In genomic region chr17:27707954-27708661, GRCm38 (mm10) we compare ENCODE assay signal across 7 mouse cellular contexts. TPM values are rescaled to one million over a fixed set of nuclear protein-coding genes. Genes with fewer than 3 reads are reported as not detected.
DNase-seq lines count a peak whose midpoint lies in the region; ATAC-seq and TF ChIP-seq lines count a peak whose summit lies in the region.

No protein-coding gene starts in this region.

- H3K9ac ChIP-seq in MEL (ENCODE audit: control insufficient read depth, low read depth, low read length, poor library complexity, severe bottlenecking) = peak overlapping the region; percentile 28
- peak overlapping the region; percentile 37; the same call in 1 of the 2 replicates for H3K9ac ChIP-seq in forebrain, embryonic 13.5 days
- H3K9ac ChIP-seq in limb, embryonic 13.5 days = peak overlapping the region; percentile 46; the same call in 1 of the 2 replicates
- H3K9ac ChIP-seq in midbrain, embryonic 15.5 days = no peak overlapping the region

- no peaks in the 10 kb centered on the region for H3K4me1 ChIP-seq in MEL (ENCODE audit: control insufficient read depth in 1 of 2, insufficient read depth in 2 of 2, low read length in 2 of 2)
- peaks cover 13% of the 10 kb centered on the region for H3K4me1 ChIP-seq in forebrain, embryonic 13.5 days
- peaks cover 39% of the 10 kb centered on the region for H3K4me1 ChIP-seq in hindbrain, embryonic 10.5 days (replicated peaks)
- H3K4me1 ChIP-seq in limb, embryonic 13.5 days = peaks cover 23% of the 10 kb centered on the region
- peaks cover 4% of the 10 kb centered on the region; the same call in 1 of the 2 replicates for H3K4me1 ChIP-seq in midbrain, embryonic 15.5 days
- peaks cover 3% of the 10 kb centered on the region for H3K4me1 ChIP-seq in thymus, adult 2 months (replicated peaks; ENCODE audit: control insufficient read depth, insufficient read depth, low read length)

- TF ChIP-seq EP300 in MEL (IDR thresholded peaks at IDR 0.05; ENCODE audit: low read depth in 1 of 2, low read length in 2 of 2) = no peak

- H3K9me3 ChIP-seq in MEL (replicated peaks; ENCODE audit: insufficient read depth, low read length) = no peaks in the 10 kb centered on the region
- no peaks in the 10 kb centered on the region for H3K9me3 ChIP-seq in forebrain, embryonic 13.5 days (replicated peaks)
- 0 out of 2 replicates have a peak, but pooled peaks cover 3% of the 10 kb centered on the region for H3K9me3 ChIP-seq in hindbrain, embryonic 10.5 days
- no peaks in the 10 kb centered on the region for H3K9me3 ChIP-seq in limb, embryonic 13.5 days
- no peaks in the 10 kb centered on the region for H3K9me3 ChIP-seq in midbrain, embryonic 15.5 days

- H3K36me3 ChIP-seq in MEL (ENCODE audit: control insufficient read depth in 1 of 2, insufficient read depth in 2 of 2, low read length in 2 of 2) = no peaks in the 10 kb centered on the region
- H3K36me3 ChIP-seq in forebrain, embryonic 13.5 days (ENCODE audit: poor library complexity, severe bottlenecking) = no peaks in the 10 kb centered on the region
- H3K36me3 ChIP-seq in hindbrain, embryonic 10.5 days = no peaks in the 10 kb centered on the region
- no peaks in the 10 kb centered on the region for H3K36me3 ChIP-seq in limb, embryonic 13.5 days
- H3K36me3 ChIP-seq in midbrain, embryonic 15.5 days (replicated peaks) = no peaks in the 10 kb centered on the region; the same call in 1 of the 2 replicates
- H3K36me3 ChIP-seq in thymus, adult 2 months (ENCODE audit: control insufficient read depth, insufficient read depth, low read length) = no peaks in the 10 kb centered on the region

- peak overlapping the region; percentile 58 for H3K4me2 ChIP-seq in forebrain, embryonic 13.5 days
- peak overlapping the region; percentile 63 for H3K4me2 ChIP-seq in limb, embryonic 13.5 days (replicated peaks)
- peak overlapping the region; percentile 46 for H3K4me2 ChIP-seq in midbrain, embryonic 15.5 days

- TF ChIP-seq POLR2A in MEL (IDR thresholded peaks at IDR 0.05; ENCODE audit: control insufficient read depth in 1 of 2, insufficient read depth in 1 of 2, low read depth in 1 of 2, low read length in 2 of 2, poor library complexity in 1 of 2) = no peak
- no peak for TF ChIP-seq POLR2A in thymus, adult 2 months (IDR thresholded peaks at IDR 0.05; ENCODE audit: control insufficient read depth, extremely low read depth, insufficient read depth, low read length, poor library complexity)

- DNase-seq in MEL (ENCODE audit: low read depth, low spot score) = peak; percentile 91
- peak; percentile 67 for DNase-seq in adrenal gland, adult 8-10 months
- DNase-seq in hindbrain, embryonic 10.5 days (ENCODE audit: low spot score) = peak; percentile 98
- peak; percentile 43 for DNase-seq in thymus, adult 2 months

- H3K79me2 ChIP-seq in MEL (ENCODE audit: control insufficient read depth, insufficient read depth, low read length, poor library complexity) = no peaks in the 10 kb centered on the region

- 6% methylated on average over 25 of the region's 25 CpGs for WGBS in forebrain, embryonic 13.5 days
- 5% methylated on average over 25 of the region's 25 CpGs for WGBS in hindbrain, embryonic 10.5 days
- 7% methylated on average over 25 of the region's 25 CpGs for WGBS in limb, embryonic 13.5 days
- WGBS in midbrain, embryonic 15.5 days = 6% methylated on average over 25 of the region's 25 CpGs
- WGBS in thymus, adult 2 months = 14% methylated on average over 25 of the region's 25 CpGs

- H3K27ac ChIP-seq in MEL (ENCODE audit: control insufficient read depth, low read depth, low read length) = no peak overlapping the region
- no peak overlapping the region for H3K27ac ChIP-seq in forebrain, embryonic 13.5 days
- peak overlapping the region; percentile 78 for H3K27ac ChIP-seq in hindbrain, embryonic 10.5 days
- no peak overlapping the region for H3K27ac ChIP-seq in limb, embryonic 13.5 days
- H3K27ac ChIP-seq in midbrain, embryonic 15.5 days = no peak overlapping the region
- no peak overlapping the region for H3K27ac ChIP-seq in thymus, adult 2 months (ENCODE audit: control insufficient read depth, insufficient read depth, low read length)

- TF ChIP-seq CTCF in MEL (IDR thresholded peaks at IDR 0.05 in 2 of 3, conservative IDR thresholded peaks at IDR 0.05 in 1 of 3; ENCODE audit: control insufficient read depth in 1 of 3, insufficient read depth in 1 of 3, low read depth in 2 of 3, low read length in 3 of 3, poor library complexity in 1 of 3, severe bottlenecking in 1 of 3) = peak in 2 of 3 experiments; percentile 18 to 47; a peak in 3 of 6 replicates
- TF ChIP-seq CTCF in thymus, adult 2 months (IDR thresholded peaks at IDR 0.05; ENCODE audit: borderline replicate concordance, control insufficient read depth, extremely low read depth, insufficient read depth, low read length, poor library complexity) = no peak

- peak; percentile 87 for ATAC-seq in forebrain, embryonic 13.5 days
- ATAC-seq in limb, embryonic 13.5 days (ENCODE audit: low FRiP score, low read depth) = peak; percentile 89
- peak; percentile 76 for ATAC-seq in midbrain, embryonic 15.5 days (replicated peaks)

- no peaks in the 10 kb centered on the region for H3K27me3 ChIP-seq in MEL (ENCODE audit: control insufficient read depth in 1 of 2, insufficient read depth in 2 of 2, low read length in 2 of 2)
- H3K27me3 ChIP-seq in forebrain, embryonic 13.5 days = peaks cover 25% of the 10 kb centered on the region
- H3K27me3 ChIP-seq in hindbrain, embryonic 10.5 days (ENCODE audit: insufficient read depth, poor library complexity, severe bottlenecking) = peaks cover 64% of the 10 kb centered on the region
- peaks cover 34% of the 10 kb centered on the region for H3K27me3 ChIP-seq in limb, embryonic 13.5 days
- H3K27me3 ChIP-seq in midbrain, embryonic 15.5 days (replicated peaks) = peaks cover 11% of the 10 kb centered on the region
- no peaks in the 10 kb centered on the region for H3K27me3 ChIP-seq in thymus, adult 2 months (ENCODE audit: control insufficient read depth, insufficient read depth, low read length)

- TF ChIP-seq RAD21 in MEL (IDR thresholded peaks at IDR 0.05; ENCODE audit: low read depth, low read length) = no peak

- H3K4me3 ChIP-seq in MEL (ENCODE audit: control insufficient read depth in 1 of 2, insufficient read depth in 1 of 2, low read depth in 2 of 2, low read length in 2 of 2) = peak overlapping the region; percentile 53 to 55
- H3K4me3 ChIP-seq in forebrain, embryonic 13.5 days = peak overlapping the region; percentile 23
- peak overlapping the region; percentile 48 for H3K4me3 ChIP-seq in hindbrain, embryonic 10.5 days
- H3K4me3 ChIP-seq in limb, embryonic 13.5 days = peak overlapping the region; percentile 35
- peak overlapping the region; percentile 15; the same call in 1 of the 2 replicates for H3K4me3 ChIP-seq in midbrain, embryonic 15.5 days
- H3K4me3 ChIP-seq in thymus, adult 2 months (ENCODE audit: control insufficient read depth, insufficient read depth, low read length) = no peak overlapping the region

TF ChIP-seq in MEL, 35 proteins besides CTCF, POLR2A, EP300 and RAD21:
- TF ChIP-seq KAT2A (conservative IDR thresholded peaks at IDR 0.05; ENCODE audit: low read depth, low read length) (no peak), ZNF384 (IDR thresholded peaks at IDR 0.05; ENCODE audit: low read depth, low read length) (0 out of 2 replicates have a peak, but pooled peaks have one; percentile 28)
TF ChIP-seq in MEL: peak in this region for 1.

RNA-seq across cellular contexts. Expression of gene Spdef, which starts 20.6 kb away (rescaled TPM):
- not detected in 2 replicates for total RNA-seq in MEL (2012; rRNA removed)
- polyA plus RNA-seq in MEL (2012; ENCODE audit: insufficient read depth in 1 of 2, insufficient read length in 2 of 2, low read depth in 1 of 2, low replicate concordance in 2 of 2, missing spikeins in 1 of 2) = under 1 TPM in 1 of 2 experiments, not detected in 1; 0.11 TPM
- under 1 TPM in 1 of 4 experiments, not detected in 3; 0.37 TPM for total RNA-seq in adrenal gland, adult 8-10 months (2022)
- 0.38 and 0.75 TPM in 2 replicates for polyA plus RNA-seq in forebrain, embryonic 13.5 days (2015; fragmentation: Nextera tagmentation; extraction: Ambion mirVana)
- polyA plus RNA-seq in hindbrain, embryonic 10.5 days (2016; fragmentation: Nextera tagmentation; extraction: Ambion mirVana) = 0.13 and 0.31 TPM in 2 replicates
- 0.17 and 0.34 TPM in 2 replicates for polyA plus RNA-seq in limb, embryonic 13.5 days (2015; fragmentation: Nextera tagmentation; extraction: Ambion mirVana)
- 1.6 and 1.8 TPM in 2 replicates for polyA plus RNA-seq in midbrain, embryonic 15.5 days (2015; fragmentation: Nextera tagmentation; extraction: Ambion mirVana)
- 0.58 and 0.99 TPM in 2 replicates for polyA plus RNA-seq in thymus, adult 2 months (2012; rRNA removed)

RNA-seq across cellular contexts. Expression of gene Pacsin1, which starts 52.8 kb away (rescaled TPM):
- total RNA-seq in MEL (2012; rRNA removed) = not detected in 2 replicates
- under 1 TPM in 1 of 2 experiments, not detected in 1; 0.17 TPM for polyA plus RNA-seq in MEL (2012; ENCODE audit: insufficient read depth in 1 of 2, insufficient read length in 2 of 2, low read depth in 1 of 2, low replicate concordance in 2 of 2, missing spikeins in 1 of 2)
- 10 to 100 TPM in 1 of 4 experiments, 1 to 10 TPM in 3; 3.9 to 11.2 (median 7.9) TPM for total RNA-seq in adrenal gland, adult 8-10 months (2022)
- polyA plus RNA-seq in forebrain, embryonic 13.5 days (2015; fragmentation: Nextera tagmentation; extraction: Ambion mirVana) = 14.8 and 18.2 TPM in 2 replicates
- 3.4 and 3.6 TPM in 2 replicates for polyA plus RNA-seq in hindbrain, embryonic 10.5 days (2016; fragmentation: Nextera tagmentation; extraction: Ambion mirVana)
- polyA plus RNA-seq in limb, embryonic 13.5 days (2015; fragmentation: Nextera tagmentation; extraction: Ambion mirVana) = 5.0 and 6.2 TPM in 2 replicates
- 55.5 and 55.7 TPM in 2 replicates for polyA plus RNA-seq in midbrain, embryonic 15.5 days (2015; fragmentation: Nextera tagmentation; extraction: Ambion mirVana)
- polyA plus RNA-seq in thymus, adult 2 months (2012; rRNA removed) = 24.0 and 24.7 TPM in 2 replicates

Comparison
In these comparisons a context has a peak if more than half of its experiments do, and no peak if none do; other contexts are left out.
1. DNase-seq: peak in every context shown above with its lines; median percentile 98 in hindbrain, embryonic 10.5 days; 91 in MEL; 67 in adrenal gland, adult 8-10 months; 43 in thymus, adult 2 months.